Mouse (Mus musculus) liver, embryonic 12.5 days (tissue): ENCODE results near the gene Mau2. TPM values are rescaled to one million over a fixed set of nuclear protein-coding genes. Genes with fewer than 3 reads are reported as not detected.
A peak's percentile ranks its signal among the peaks of the same experiment; 100 is the strongest.
"Not testable (repeated sequence)": the region's sequence is repeated elsewhere in the genome, so short reads cannot be mapped to it uniquely, and the experiment has no call there.

Experiments used
- ATAC-seq: fragments of 200-750 bp; cut with Nextera tagmentation; 2 replicates; pipeline ENCODE4 v1.8.0; 2017; ENCODE audit warnings: moderate number of reproducible peaks, mild to moderate bottlenecking, moderate library complexity
- H3K27ac ChIP-seq: fragments of 300-500 bp; sonication (generic); 2 replicates; pipeline ENCODE4 v1.5.1; 2016; ENCODE audit warnings: mild to moderate bottlenecking
- H3K27me3 ChIP-seq: fragments of 300-500 bp; sonication (generic); replicated peaks from 2 replicates; pipeline ENCODE4 v1.6.1; 2016; ENCODE audit warnings: mild to moderate bottlenecking, moderate library complexity
- H3K36me3 ChIP-seq: fragments of 300-500 bp; sonication (generic); 2 replicates; pipeline ENCODE4 v1.6.1; 2016; ENCODE audit warnings: mild to moderate bottlenecking, moderate library complexity
- H3K4me1 ChIP-seq: fragments of 300-500 bp; sonication (generic); 2 replicates; pipeline ENCODE4 v1.6.1; 2016
- H3K4me2 ChIP-seq: fragments of 300-500 bp; sonication (generic); 2 replicates; pipeline ENCODE4 v1.6.1; 2016; ENCODE audit warnings: mild to moderate bottlenecking, moderate library complexity
- H3K4me3 ChIP-seq: fragments of 300-500 bp; sonication (generic); 2 replicates; pipeline ENCODE4 v1.5.1; 2016; ENCODE audit warnings: mild to moderate bottlenecking, moderate library complexity
- H3K9ac ChIP-seq: fragments of 300-500 bp; sonication (generic); 2 replicates; pipeline ENCODE4 v1.6.1; 2016; ENCODE audit warnings: mild to moderate bottlenecking, moderate library complexity
- H3K9me3 ChIP-seq: fragments of 300-500 bp; sonication (generic); replicated peaks from 2 replicates; pipeline ENCODE4 v1.6.1; 2016; ENCODE audit warnings: mild to moderate bottlenecking, moderate library complexity
- WGBS: fragments of 180-500 bp; shearing (Covaris S2); methylation state at CpG from one replicate; pipeline ENCODE4 v1.1.7; 2016; ENCODE audit not compliant: insufficient replicate concordance; 5-methylcytosine and 5-hydroxymethylcytosine counted together
- polyA plus RNA-seq: library from polyadenylated mRNA; unstranded; fragments of >200 nt; fragmentation: Nextera tagmentation; extraction: Ambion mirVana; gene quantifications from 2 replicates; pipeline ENCODE4 v1.2.1, GENCODE M21; 2016

Mau2 gene
- polyA plus RNA-seq, 1 experiment from 2014 or later = 35.4 TPM

DNA sequence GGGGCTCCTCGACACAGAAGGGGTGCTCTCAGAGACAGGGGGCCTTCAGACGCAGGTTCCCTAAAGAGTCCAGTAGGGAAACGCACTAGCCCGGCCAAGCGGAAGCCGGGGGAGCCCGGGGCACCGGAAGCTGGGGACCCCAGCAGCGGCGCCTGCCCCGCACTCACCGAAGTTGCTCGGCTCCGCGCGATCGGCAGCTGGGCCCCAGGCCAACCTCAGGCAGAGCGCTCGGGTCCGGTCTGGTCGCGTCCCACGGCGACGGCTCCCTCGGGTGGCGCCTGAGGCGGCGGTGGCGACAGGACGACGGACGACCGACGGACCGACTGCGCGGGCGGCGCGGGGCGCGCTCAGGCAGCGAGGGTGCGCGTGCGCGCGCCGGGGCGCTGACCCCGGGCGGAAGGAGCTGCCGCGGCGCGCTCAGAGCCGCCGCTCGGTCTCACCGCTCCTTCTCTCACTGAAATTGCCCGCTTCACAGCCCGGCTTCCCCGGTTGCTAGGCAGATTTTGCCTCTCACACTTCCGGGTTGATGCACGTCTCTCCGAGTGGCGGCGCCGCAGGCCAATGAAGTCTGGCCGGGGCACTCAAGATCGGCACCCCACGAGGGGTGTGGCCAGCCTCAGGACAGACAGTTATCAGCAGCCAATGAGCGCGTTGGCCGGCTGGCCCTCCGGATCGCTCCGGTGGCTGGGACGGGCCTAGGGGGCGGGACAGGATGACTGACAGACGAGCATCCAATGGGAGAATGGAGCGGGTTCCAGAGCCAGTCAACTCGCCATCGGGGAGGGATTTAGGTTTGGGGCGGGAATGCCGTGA lies 46.6 kb downstream of the Mau2 start, which contains the start of gene Gatad2a:
Gatad2a (minus strand) TSS at position 609 of the 813 bp plus-strand sequence.
- H3K9ac ChIP-seq = peak within 1 kb of the TSS; percentile 92
- no peaks in the 10 kb centered on the region for H3K9me3 ChIP-seq
- peaks cover 48% of the 10 kb centered on the region for H3K4me1 ChIP-seq
- 2% methylated on average over 87 of the region's 87 CpGs for WGBS
- peak; percentile 97 for ATAC-seq
- H3K36me3 ChIP-seq = peaks cover 21% of the 10 kb centered on the region
- H3K4me2 ChIP-seq = peak within 1 kb of the TSS; percentile 91
- H3K27ac ChIP-seq = peak within 1 kb of the TSS; percentile 96
- peak within 1 kb of the TSS; percentile 91 for H3K4me3 ChIP-seq
- no peaks in the 10 kb centered on the region for H3K27me3 ChIP-seq

DNA sequence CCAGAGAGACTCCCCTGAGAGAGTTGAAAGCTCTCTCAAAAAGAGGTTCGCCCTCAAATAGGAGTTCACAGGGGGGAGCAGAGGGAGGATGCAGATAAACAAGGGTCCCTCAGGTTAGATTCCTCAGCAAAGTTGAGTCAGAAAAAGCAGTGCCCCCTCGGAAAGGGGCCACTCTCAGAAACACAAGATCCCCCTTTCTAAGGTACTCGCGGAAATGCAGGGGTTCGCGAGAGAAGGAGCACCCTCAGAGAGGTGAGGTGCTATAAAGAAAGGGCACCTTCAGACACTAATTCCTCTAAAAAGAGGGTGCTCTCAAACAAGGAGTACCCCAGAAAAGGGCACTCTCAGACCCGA lies 47.1 kb downstream of the Mau2 start:
- peak overlapping the region; percentile 91 for H3K4me3 ChIP-seq

DNA sequence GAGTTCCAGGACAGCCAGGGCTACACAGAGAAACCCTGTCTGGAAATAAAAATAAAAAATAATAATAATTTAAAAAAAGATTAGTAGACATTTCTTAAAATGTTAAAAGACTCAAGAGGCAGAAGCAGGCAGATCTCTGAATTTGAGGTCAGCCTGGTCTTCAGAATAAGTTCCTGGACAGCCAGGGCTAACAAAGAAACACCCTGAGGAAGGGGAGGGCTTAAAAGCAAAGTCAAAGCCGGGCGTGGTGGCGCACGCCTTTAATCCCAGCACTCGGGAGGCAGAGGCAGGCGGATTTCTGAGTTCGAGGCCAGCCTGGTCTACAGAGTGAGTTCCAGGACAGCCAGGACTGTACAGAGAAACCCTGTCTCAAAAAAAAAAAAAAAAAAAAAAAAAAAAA lies 53.6 kb downstream of the Mau2 start:
- H3K9me3 ChIP-seq, ATAC-seq, H3K4me3 ChIP-seq, H3K9ac ChIP-seq, H3K27me3 ChIP-seq, H3K4me2 ChIP-seq: not testable (repeated sequence)
- Histone ChIP-seq H3K36me3 (peaks cover 24% of the 10 kb centered on the region), H3K4me1 (peaks cover 30% of the 10 kb centered on the region), H3K27ac (peak overlapping the region; percentile 41; the same call in 1 of the 2 replicates)
- WGBS = 86% methylated on average over 7 of the region's 7 CpGs

More for the DNA sequence above, 47.1 kb downstream of the Mau2 start:
- peak overlapping the region; percentile 92 for H3K9ac ChIP-seq
- no peak for ATAC-seq
- peak overlapping the region; percentile 96 for H3K27ac ChIP-seq
- no peaks in the 10 kb centered on the region for H3K9me3 ChIP-seq
- no peaks in the 10 kb centered on the region for H3K27me3 ChIP-seq
- H3K36me3 ChIP-seq = peaks cover 24% of the 10 kb centered on the region
- under 1% methylated on average over 7 of the region's 7 CpGs for WGBS
- H3K4me2 ChIP-seq = peak overlapping the region; percentile 87
- H3K4me1 ChIP-seq = peaks cover 45% of the 10 kb centered on the region

DNA sequence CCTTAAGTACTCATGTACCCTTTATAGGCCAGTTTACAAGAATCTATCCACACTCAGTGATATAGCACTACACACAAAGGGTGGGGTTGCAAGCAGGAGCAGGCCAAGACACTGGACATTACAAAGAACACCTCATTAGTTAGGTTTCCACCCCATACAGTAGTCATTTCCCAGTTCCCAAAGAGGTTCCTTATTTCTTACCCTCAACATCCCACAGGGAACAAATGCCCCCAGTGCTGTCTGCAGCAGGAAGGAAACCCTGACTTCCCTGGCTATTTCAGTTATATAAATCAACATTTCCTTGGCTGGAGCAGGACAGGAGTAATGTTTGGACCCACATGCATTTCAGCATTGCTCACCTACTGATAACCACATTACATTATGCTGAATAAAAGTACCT lies 54.8 kb downstream of the Mau2 start:
- Histone ChIP-seq H3K36me3 (peaks cover 19% of the 10 kb centered on the region), H3K27me3 (no peaks in the 10 kb centered on the region), H3K27ac (no peak overlapping the region), H3K4me1 (peaks cover 18% of the 10 kb centered on the region), H3K4me2 (no peak overlapping the region), H3K4me3 (no peak overlapping the region), H3K9me3 (no peaks in the 10 kb centered on the region), H3K9ac (no peak overlapping the region)
- no peak for ATAC-seq

GRCm38 (mm10) chr8:69984876-69985553 lies 57.5 kb downstream of the Mau2 start:
- 68% methylated on average over 2 of the region's 2 CpGs for WGBS
- no peaks in the 10 kb centered on the region for H3K27me3 ChIP-seq
- peaks cover 13% of the 10 kb centered on the region; the same call in 1 of the 2 replicates for H3K36me3 ChIP-seq
- no peak overlapping the region for H3K9ac ChIP-seq
- H3K4me2 ChIP-seq = no peak overlapping the region
- no peak for ATAC-seq
- no peak overlapping the region for H3K27ac ChIP-seq
- H3K4me3 ChIP-seq = no peak overlapping the region
- no peaks in the 10 kb centered on the region for H3K9me3 ChIP-seq
- H3K4me1 ChIP-seq = peaks cover 10% of the 10 kb centered on the region

- no peak overlapping the region for H3K9ac ChIP-seq
Measured at GRCm38 (mm10) chr8:69978456-69978855, 64.1 kb downstream of the Mau2 start.

GRCm38 (mm10) chr8:69974806-69975205 lies 67.7 kb downstream of the Mau2 start:
- no peaks in the 10 kb centered on the region for H3K9me3 ChIP-seq
- H3K4me2 ChIP-seq = peak overlapping the region; percentile 98
- H3K4me3 ChIP-seq = peak overlapping the region; percentile 99
- H3K9ac ChIP-seq = peak overlapping the region; percentile 99
- ATAC-seq = no peak
- peak overlapping the region; percentile 95 for H3K27ac ChIP-seq
- H3K27me3 ChIP-seq = no peaks in the 10 kb centered on the region
- H3K36me3 ChIP-seq = peaks cover 7% of the 10 kb centered on the region; the same call in 1 of the 2 replicates
- peaks cover 68% of the 10 kb centered on the region for H3K4me1 ChIP-seq
- WGBS = 41% methylated on average over 5 of the region's 5 CpGs

More at GRCm38 (mm10) chr8:69978456-69978855, 64.1 kb downstream of the Mau2 start:
- Histone ChIP-seq H3K36me3 (peaks cover 13% of the 10 kb centered on the region; the same call in 1 of the 2 replicates), H3K27me3 (no peaks in the 10 kb centered on the region), H3K9me3 (no peaks in the 10 kb centered on the region), H3K4me1 (peaks cover 38% of the 10 kb centered on the region), H3K4me2 (no peak overlapping the region), H3K4me3 (no peak overlapping the region), H3K27ac (no peak overlapping the region)
- ATAC-seq = no peak
- WGBS = 86% methylated on average over 4 of the region's 4 CpGs

DNA sequence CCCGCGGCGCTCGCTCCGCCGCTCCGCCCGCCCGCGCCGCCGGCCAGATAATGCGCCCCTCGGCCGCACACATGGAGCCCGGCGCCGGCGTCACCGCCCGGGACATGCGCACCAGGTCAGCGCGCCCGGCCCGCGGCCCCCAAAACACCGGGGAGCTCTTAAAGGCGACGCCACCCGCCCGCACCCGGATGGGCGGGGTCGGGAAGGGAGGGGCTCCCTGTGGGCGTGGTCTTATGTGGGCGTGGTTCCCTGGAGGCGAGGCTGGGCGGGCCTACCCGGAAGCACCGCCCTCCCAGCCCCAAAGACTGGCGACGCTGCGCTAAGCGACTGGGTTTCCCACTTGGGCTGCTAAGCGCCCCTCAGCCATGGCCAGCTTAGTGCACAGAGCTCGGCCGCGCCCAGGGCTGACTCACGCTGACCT lies 68.3 kb downstream of the Mau2 start:
- no peaks in the 10 kb centered on the region for H3K9me3 ChIP-seq
- H3K4me2 ChIP-seq = peak overlapping the region; percentile 98
- peak overlapping the region; percentile 99 for H3K4me3 ChIP-seq
- WGBS = 0% methylated on average over 41 of the region's 50 CpGs
- ATAC-seq = peak; percentile 98
- H3K9ac ChIP-seq = peak overlapping the region; percentile 99
- H3K27me3 ChIP-seq = no peaks in the 10 kb centered on the region
- H3K4me1 ChIP-seq = peaks cover 68% of the 10 kb centered on the region
- H3K36me3 ChIP-seq = peaks cover 7% of the 10 kb centered on the region; the same call in 1 of the 2 replicates
- H3K27ac ChIP-seq = peak overlapping the region; percentile 95

- Histone ChIP-seq H3K4me1 (peaks cover 67% of the 10 kb centered on the region), H3K27ac (peak overlapping the region; percentile 95), H3K9ac (peak overlapping the region; percentile 99), H3K9me3 (no peaks in the 10 kb centered on the region), H3K36me3 (peaks cover 10% of the 10 kb centered on the region; the same call in 1 of the 2 replicates), H3K4me2 (peak overlapping the region; percentile 98), H3K27me3 (no peaks in the 10 kb centered on the region), H3K4me3 (peak overlapping the region; percentile 99)
- no peak; the same call in 1 of the 2 replicates for ATAC-seq
- WGBS = under 1% methylated on average over 54 of the region's 68 CpGs
Measured at GRCm38 (mm10) chr8:69973442-69974161, 68.9 kb downstream of the Mau2 start.

DNA sequence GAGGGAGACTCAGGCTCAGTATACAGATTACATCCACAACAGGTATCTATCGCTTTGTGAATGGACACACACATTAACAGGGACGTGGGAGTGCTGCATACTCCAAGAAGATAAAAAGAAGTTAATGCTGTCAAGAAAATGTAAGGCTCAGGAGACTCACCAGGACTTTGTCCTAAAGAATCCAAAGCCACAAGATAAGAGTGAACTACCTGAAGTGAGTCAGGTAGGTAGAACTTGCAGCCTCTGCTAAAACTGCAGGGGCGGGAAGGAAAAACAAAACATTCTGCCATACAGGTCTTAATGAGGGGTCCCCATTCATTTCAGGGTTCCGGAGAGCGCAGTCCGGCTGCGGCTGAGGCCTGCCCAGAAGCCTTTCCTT lies 69.5 kb downstream of the Mau2 start:
- peak overlapping the region; percentile 99 for H3K9ac ChIP-seq
- no peaks in the 10 kb centered on the region for H3K27me3 ChIP-seq
- WGBS = 11% methylated on average over 7 of the region's 7 CpGs
- peaks cover 68% of the 10 kb centered on the region for H3K4me1 ChIP-seq
- peaks cover 14% of the 10 kb centered on the region for H3K36me3 ChIP-seq
- peak overlapping the region; percentile 95 for H3K27ac ChIP-seq
- H3K4me2 ChIP-seq = peak overlapping the region; percentile 98
- no peak for ATAC-seq
- no peaks in the 10 kb centered on the region for H3K9me3 ChIP-seq
- peak overlapping the region; percentile 99 for H3K4me3 ChIP-seq

- H3K36me3 ChIP-seq = peaks cover 29% of the 10 kb centered on the region
- H3K9ac ChIP-seq = no peak overlapping the region
- no peaks in the 10 kb centered on the region for H3K9me3 ChIP-seq
- H3K27ac ChIP-seq = no peak overlapping the region
- H3K27me3 ChIP-seq = no peaks in the 10 kb centered on the region
- ATAC-seq = no peak
- no peak overlapping the region for H3K4me3 ChIP-seq
- H3K4me1 ChIP-seq = peaks cover 89% of the 10 kb centered on the region
- 80% methylated on average over 2 of the region's 2 CpGs for WGBS
- H3K4me2 ChIP-seq = peak overlapping the region; percentile 98; the same call in 1 of the 2 replicates
Measured at GRCm38 (mm10) chr8:69970880-69971279, 71.7 kb downstream of the Mau2 start.
